Mouse (Mus musculus) liver, embryonic 14.5 days (tissue): ENCODE results near the gene Amn1.

Experiments used
- CTCF ChIP-seq: IDR thresholded peaks from 2 replicates; pipeline ENCODE4 v1.5.1; 2016; ENCODE audit warnings: antibody characterized with exemption, low read depth, control low read depth
- EP300 ChIP-seq: IDR thresholded peaks from 2 replicates; pipeline ENCODE4 v1.6.1; 2016; ENCODE audit warnings: antibody characterized with exemption, low read depth

DNA sequence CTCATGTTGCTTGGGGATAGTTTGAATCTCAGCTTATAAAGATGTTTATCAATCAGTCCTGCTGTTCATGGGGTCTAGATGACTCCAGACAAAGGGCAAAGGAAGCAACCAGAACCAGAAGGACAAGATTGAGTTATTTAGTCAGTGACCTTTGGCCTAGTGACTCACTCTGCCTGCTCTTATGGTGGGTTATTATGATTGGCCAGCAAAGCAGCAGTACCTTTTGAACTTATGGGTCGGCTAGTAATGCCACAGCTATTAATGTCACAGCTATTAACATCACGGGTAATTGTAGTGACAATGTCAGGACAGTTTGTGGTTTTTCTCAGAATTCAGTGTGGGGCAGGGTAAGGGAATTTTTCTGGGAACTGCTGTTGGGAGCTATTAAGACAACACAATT lies 50.6 kb downstream of the Amn1 start:
- TF ChIP-seq CTCF (no peak), EP300 (no peak)
